Comparison of ENCODE assay signal across 9 mouse cellular contexts in genomic region chr10:3573905-3574500, GRCm38 (mm10). TPM values are rescaled to one million over a fixed set of nuclear protein-coding genes. Genes with fewer than 3 reads are reported as not detected.
DNase-seq lines count a peak whose midpoint lies in the region; ATAC-seq lines count a peak whose summit lies in the region.
"Had no signal": no experiment of that assay in that cellular context is flagged by ENCODE, and none has a peak within 500 bp of the region (broad histone marks: within the 10 kb centered on the region; RNA-seq: fewer than 3 reads in every experiment).

No protein-coding gene starts in this region.

- no peak overlapping the region for H3K4me2 ChIP-seq in kidney, embryonic 15.5 days
- no peak overlapping the region for H3K4me2 ChIP-seq in limb, embryonic 11.5 days (ENCODE audit: low read depth, severe bottlenecking)
- H3K4me2 ChIP-seq: heart, embryonic 15.5 days had no signal

- H3K27ac ChIP-seq in kidney, embryonic 15.5 days = no peak overlapping the region
- H3K27ac ChIP-seq in limb, embryonic 11.5 days (replicated peaks; ENCODE audit: low read depth, low read length) = no peak overlapping the region
- H3K27ac ChIP-seq: heart, embryonic 15.5 days had no signal

- peak; percentile 14 for DNase-seq in kidney, adult 11 months
- peak; percentile 19 for DNase-seq in NIH3T3 (ENCODE audit: low read depth)
- DNase-seq in fibroblast of lung, adult 2 months (ENCODE audit: low read depth) = peak; percentile 7
- DNase-seq in limb, embryonic 11.5 days (ENCODE audit: low spot score) = peak; percentile 47
- peak; percentile 4 for DNase-seq in telencephalon, adult 2 months (ENCODE audit: low read depth, low spot score)
- DNase-seq in thymus, postnatal 10 days (ENCODE audit: low spot score in 2 of 2) = no peak
- DNase-seq in right cerebral cortex, postnatal 25 days = no peak

- WGBS in kidney, embryonic 15.5 days = 73% methylated on average over 4 of the region's 4 CpGs
- 82% methylated on average over 4 of the region's 4 CpGs for WGBS in limb, embryonic 11.5 days

- no peaks in the 10 kb centered on the region for H3K36me3 ChIP-seq in kidney, embryonic 15.5 days
- no peaks in the 10 kb centered on the region for H3K36me3 ChIP-seq in limb, embryonic 11.5 days (ENCODE audit: control insufficient read depth, insufficient read depth, low read length)
- H3K36me3 ChIP-seq: heart, embryonic 15.5 days had no signal

- no peak overlapping the region for H3K4me3 ChIP-seq in kidney, embryonic 15.5 days (replicated peaks)
- no peak overlapping the region for H3K4me3 ChIP-seq in limb, embryonic 11.5 days (ENCODE audit: low read depth, low read length)
- H3K4me3 ChIP-seq: heart, embryonic 15.5 days had no signal

- no peak for ATAC-seq in kidney, embryonic 15.5 days (replicated peaks; ENCODE audit: low FRiP score)
- 0 out of 2 replicates have a peak, but pooled peaks have one; percentile 51 for ATAC-seq in limb, embryonic 11.5 days (ENCODE audit: insufficient number of reproducible peaks, low FRiP score, low TSS enrichment, low read depth)

- no peaks in the 10 kb centered on the region for H3K9me3 ChIP-seq in kidney, embryonic 15.5 days (replicated peaks)
- no peaks in the 10 kb centered on the region for H3K9me3 ChIP-seq in limb, embryonic 11.5 days (ENCODE audit: control insufficient read depth, low read length)
- H3K9me3 ChIP-seq: heart, embryonic 15.5 days had no signal

- H3K4me1 ChIP-seq in kidney, embryonic 15.5 days = no peaks in the 10 kb centered on the region
- H3K4me1 ChIP-seq in limb, embryonic 11.5 days (ENCODE audit: control insufficient read depth, insufficient read depth, low read length) = no peaks in the 10 kb centered on the region

- H3K27me3 ChIP-seq in kidney, embryonic 15.5 days = no peaks in the 10 kb centered on the region
- H3K27me3 ChIP-seq in limb, embryonic 11.5 days (ENCODE audit: control insufficient read depth, insufficient read depth, low read length) = no peaks in the 10 kb centered on the region
- H3K27me3 ChIP-seq: heart, embryonic 15.5 days had no signal

- H3K9ac ChIP-seq in kidney, embryonic 15.5 days = no peak overlapping the region
- H3K9ac ChIP-seq in limb, embryonic 11.5 days (ENCODE audit: low read length) = no peak overlapping the region
- H3K9ac ChIP-seq: heart, embryonic 15.5 days had no signal

RNA-seq across cellular contexts. Expression of gene Iyd, which starts 34.0 kb away (rescaled TPM):
- 5.1 and 5.2 TPM in 2 replicates for polyA plus RNA-seq in kidney, embryonic 15.5 days (2015; fragmentation: Nextera tagmentation; extraction: Ambion mirVana)
- not detected in 2 replicates for polyA plus RNA-seq in limb, embryonic 11.5 days (2014; fragmentation: Nextera tagmentation; extraction: Ambion mirVana)

Comparison
In these comparisons a context has a peak if more than half of its experiments do, and no peak if none do; other contexts are left out.
1. DNase-seq: peak in kidney, adult 11 months (single experiment), NIH3T3 (single experiment), fibroblast of lung, adult 2 months (single experiment), limb, embryonic 11.5 days (single experiment) and telencephalon, adult 2 months (single experiment); none in thymus, postnatal 10 days (0 of 2) and right cerebral cortex, postnatal 25 days (single experiment).